Mouse (Mus musculus): ENCODE measurements around the gene Pde4d. TPM values are rescaled to one million over a fixed set of nuclear protein-coding genes. Genes with fewer than 3 reads are reported as not detected.

Gene Pde4d
- polyA plus RNA-seq, 1 experiment, result not detected

DNA sequence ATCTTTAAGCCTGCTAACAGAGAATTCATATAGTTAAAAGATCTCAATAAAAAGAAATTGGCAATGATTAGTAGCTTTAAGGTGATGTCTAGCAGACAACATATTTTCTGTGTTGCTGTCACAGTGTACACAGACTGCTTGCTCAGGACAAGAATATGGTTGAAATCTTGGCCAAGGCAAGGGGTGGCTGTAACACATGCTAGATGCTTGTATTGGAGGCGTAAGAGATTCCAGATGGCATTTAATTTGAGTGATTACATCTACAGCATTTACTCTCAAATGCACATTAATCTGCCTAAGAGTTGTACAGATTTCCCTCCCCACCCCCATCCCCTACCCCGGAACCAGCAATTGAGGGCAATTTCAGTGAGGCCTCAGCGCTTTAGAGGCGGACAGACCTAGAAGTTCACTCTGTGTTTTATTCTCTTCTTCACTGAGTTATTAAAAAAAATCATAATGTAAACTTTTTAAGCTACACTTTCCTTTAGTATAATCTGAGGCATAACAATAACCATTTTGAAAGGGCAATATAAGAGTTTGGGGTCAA is 1456.7 kb downstream of the Pde4d start:
- WGBS, result 55% methylated on average over 4 of the region's 4 CpGs
- no peak overlapping the region for H3K27ac ChIP-seq (ENCODE audit: insufficient read depth, low read depth, low read length)
- no peak overlapping the region for H3K4me3 ChIP-seq (ENCODE audit: insufficient read depth, low read depth, low read length)
- TF ChIP-seq POLR2A (IDR thresholded peaks at IDR 0.05; ENCODE audit: insufficient read depth, low read depth, low read length), result no peak
- no peak for TF ChIP-seq CTCF (IDR thresholded peaks at IDR 0.05; ENCODE audit: insufficient read depth, low read depth, low read length)
- H3K4me1 ChIP-seq (ENCODE audit: control insufficient read depth, insufficient read depth, low read length), result peaks cover 10% of the 10 kb centered on the region; the same call in 1 of the 2 replicates

DNA sequence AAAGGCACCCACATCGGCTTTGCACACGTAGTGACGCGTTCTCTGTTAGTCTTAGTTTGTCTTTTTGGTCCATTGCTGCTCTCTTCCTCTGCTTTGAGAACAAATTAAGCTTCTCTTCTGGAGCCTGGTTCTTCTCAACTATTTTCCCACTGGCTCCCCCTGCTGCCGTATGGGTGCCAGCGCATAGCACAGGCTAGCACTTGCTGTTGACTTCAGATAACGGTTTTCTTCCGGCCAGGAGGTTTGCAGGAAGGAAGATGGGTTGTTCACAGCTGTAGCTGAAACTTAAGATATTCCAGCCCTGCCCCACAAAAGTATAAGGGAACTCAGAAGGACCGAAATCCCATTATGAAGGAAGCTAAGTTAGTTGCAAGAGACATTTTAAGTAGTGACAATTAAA is 1457.9 kb downstream of the Pde4d start:
- peaks cover 10% of the 10 kb centered on the region; the same call in 1 of the 2 replicates for H3K4me1 ChIP-seq (ENCODE audit: control insufficient read depth, insufficient read depth, low read length)
- H3K4me3 ChIP-seq (ENCODE audit: insufficient read depth, low read depth, low read length), result no peak overlapping the region
- H3K27ac ChIP-seq (ENCODE audit: insufficient read depth, low read depth, low read length), result no peak overlapping the region
- peak; percentile 52 for TF ChIP-seq CTCF (IDR thresholded peaks at IDR 0.05; ENCODE audit: insufficient read depth, low read depth, low read length)
- no peak for TF ChIP-seq POLR2A (IDR thresholded peaks at IDR 0.05; ENCODE audit: insufficient read depth, low read depth, low read length)
- WGBS, result 19% methylated on average over 9 of the region's 9 CpGs

DNA sequence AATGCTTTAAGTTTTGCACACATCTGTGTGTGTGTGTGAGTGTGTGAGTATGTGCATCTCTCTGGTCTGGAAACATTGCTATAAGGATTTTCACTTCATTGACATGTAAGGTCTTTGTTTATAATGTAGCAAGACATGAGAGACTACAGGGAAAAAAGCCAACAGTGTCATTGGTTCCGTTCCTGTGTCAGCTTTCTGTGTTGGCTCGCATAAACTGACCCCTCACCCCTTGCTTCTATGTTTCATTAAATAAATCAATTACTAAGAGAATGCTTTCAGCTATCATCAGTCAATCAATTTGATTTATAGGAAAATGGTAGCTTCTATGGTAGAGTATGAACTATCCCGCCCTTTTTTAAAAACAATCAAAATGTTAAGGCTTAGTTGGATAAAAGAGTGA is 1458.6 kb downstream of the Pde4d start:
- 85% methylated on average over 3 of the region's 3 CpGs for WGBS
- Histone ChIP-seq H3K4me3 (ENCODE audit: insufficient read depth, low read depth, low read length) (no peak overlapping the region), H3K27ac (ENCODE audit: insufficient read depth, low read depth, low read length) (no peak overlapping the region), H3K4me1 (ENCODE audit: control insufficient read depth, insufficient read depth, low read length) (peaks cover 8% of the 10 kb centered on the region; the same call in 1 of the 2 replicates)
- no peak for TF ChIP-seq POLR2A (IDR thresholded peaks at IDR 0.05; ENCODE audit: insufficient read depth, low read depth, low read length)
- TF ChIP-seq CTCF (IDR thresholded peaks at IDR 0.05; ENCODE audit: insufficient read depth, low read depth, low read length), result no peak

DNA sequence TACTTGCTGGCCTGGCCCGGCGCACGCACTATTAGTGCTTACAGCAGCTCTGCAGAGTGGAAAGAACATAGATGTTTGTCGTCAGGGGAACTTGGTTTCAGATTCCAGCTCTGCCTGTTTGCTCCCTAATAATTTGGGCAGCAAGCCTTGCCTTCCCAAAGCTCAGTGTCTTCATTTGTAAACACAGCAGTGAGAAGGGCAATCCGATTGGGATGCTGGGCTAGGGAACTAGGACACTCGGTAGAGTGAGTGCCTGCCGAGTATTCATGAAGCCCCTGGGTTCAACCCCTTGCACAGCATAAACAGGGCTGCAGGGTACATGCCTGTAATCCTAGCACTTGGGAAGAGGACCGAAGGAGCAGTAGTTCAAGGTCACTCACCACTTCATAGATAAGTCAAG is 1459.4 kb downstream of the Pde4d start:
- no peak for TF ChIP-seq CTCF (IDR thresholded peaks at IDR 0.05; ENCODE audit: insufficient read depth, low read depth, low read length)
- TF ChIP-seq POLR2A (IDR thresholded peaks at IDR 0.05; ENCODE audit: insufficient read depth, low read depth, low read length), result no peak
- WGBS, result 76% methylated on average over 8 of the region's 8 CpGs
- no peak overlapping the region for H3K27ac ChIP-seq (ENCODE audit: insufficient read depth, low read depth, low read length)
- H3K4me1 ChIP-seq (ENCODE audit: control insufficient read depth, insufficient read depth, low read length), result peaks cover 6% of the 10 kb centered on the region; the same call in 1 of the 2 replicates
- H3K4me3 ChIP-seq (ENCODE audit: insufficient read depth, low read depth, low read length), result no peak overlapping the region

DNA sequence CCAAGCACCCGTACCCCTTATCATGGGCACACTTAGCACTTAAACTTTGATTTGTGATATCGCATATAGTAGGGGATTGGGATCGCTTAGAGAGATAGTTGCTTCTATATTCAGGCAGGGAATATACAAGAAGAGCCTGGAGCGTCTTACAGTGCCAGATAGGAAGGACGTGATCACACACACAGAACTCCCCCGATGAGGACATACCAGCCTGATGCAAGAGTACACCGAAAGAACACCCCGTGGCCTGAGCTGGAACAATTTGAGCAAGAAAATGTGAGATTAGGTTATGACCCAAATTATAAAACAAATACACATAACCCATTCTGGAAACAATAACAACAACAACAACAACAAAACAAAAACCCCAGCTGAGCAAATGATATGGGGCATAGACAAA is 1461.2 kb downstream of the Pde4d start:
- Histone ChIP-seq H3K27ac (ENCODE audit: insufficient read depth, low read depth, low read length) (no peak overlapping the region), H3K4me3 (ENCODE audit: insufficient read depth, low read depth, low read length) (no peak overlapping the region), H3K4me1 (ENCODE audit: control insufficient read depth, insufficient read depth, low read length) (peaks cover 12% of the 10 kb centered on the region)
- no peak for TF ChIP-seq CTCF (IDR thresholded peaks at IDR 0.05; ENCODE audit: insufficient read depth, low read depth, low read length)
- TF ChIP-seq POLR2A (IDR thresholded peaks at IDR 0.05; ENCODE audit: insufficient read depth, low read depth, low read length), result no peak
- WGBS, result 93% methylated on average over 8 of the region's 8 CpGs

DNA sequence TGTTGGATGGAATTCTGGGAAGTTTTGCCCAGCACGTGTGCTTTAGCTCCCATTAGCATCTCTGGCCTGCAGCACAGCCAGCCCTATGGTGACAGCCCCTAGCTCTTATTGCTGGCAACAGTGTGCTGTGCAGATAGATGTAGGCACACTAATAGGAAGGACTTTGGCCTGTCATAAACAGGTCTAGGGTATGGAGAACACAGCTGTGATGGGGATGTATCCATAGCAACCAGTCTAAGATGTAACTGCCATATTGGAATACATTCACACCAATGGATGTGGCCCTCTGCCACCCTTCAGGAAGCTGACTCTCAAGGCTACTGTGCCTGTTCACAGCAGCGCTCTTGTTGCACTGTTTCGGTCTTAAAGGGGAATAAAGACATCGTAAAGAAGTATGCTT is 1462.9 kb downstream of the Pde4d start:
- Histone ChIP-seq H3K27ac (ENCODE audit: insufficient read depth, low read depth, low read length) (no peak overlapping the region), H3K4me1 (ENCODE audit: control insufficient read depth, insufficient read depth, low read length) (peaks cover 12% of the 10 kb centered on the region)
- WGBS, result 79% methylated on average over 4 of the region's 4 CpGs

DNA sequence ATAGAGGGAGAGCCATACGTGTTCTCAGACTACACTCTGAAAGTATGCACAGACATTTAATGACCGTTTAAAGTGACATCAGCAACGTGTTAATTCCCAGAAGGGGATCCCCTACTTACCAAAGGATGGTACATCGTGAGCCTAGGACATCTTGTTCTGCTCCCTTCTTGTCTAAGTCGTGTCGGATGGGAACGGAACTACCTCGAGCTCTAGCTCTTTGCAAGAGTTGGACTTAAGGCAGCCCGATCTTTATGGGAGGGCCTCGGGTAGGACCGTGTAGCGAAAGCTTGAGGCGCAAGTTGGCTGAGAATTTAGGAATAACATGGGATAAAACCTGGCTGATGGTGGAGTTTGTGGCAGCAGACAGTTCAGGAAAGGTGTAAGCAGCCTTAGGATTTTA is 1464.5 kb downstream of the Pde4d start:
- Histone ChIP-seq H3K27ac (ENCODE audit: insufficient read depth, low read depth, low read length) (no peak overlapping the region), H3K4me1 (ENCODE audit: control insufficient read depth, insufficient read depth, low read length) (peaks cover 8% of the 10 kb centered on the region), H3K4me3 (ENCODE audit: insufficient read depth, low read depth, low read length) (no peak overlapping the region)
- TF ChIP-seq CTCF (IDR thresholded peaks at IDR 0.05; ENCODE audit: insufficient read depth, low read depth, low read length), result no peak
- no peak for TF ChIP-seq POLR2A (IDR thresholded peaks at IDR 0.05; ENCODE audit: insufficient read depth, low read depth, low read length)
- WGBS, result 97% methylated on average over 13 of the region's 13 CpGs

More for the DNA sequence above, 1462.9 kb downstream of the Pde4d start:
- TF ChIP-seq CTCF (IDR thresholded peaks at IDR 0.05; ENCODE audit: insufficient read depth, low read depth, low read length) (no peak), POLR2A (IDR thresholded peaks at IDR 0.05; ENCODE audit: insufficient read depth, low read depth, low read length) (no peak)
- H3K4me3 ChIP-seq (ENCODE audit: insufficient read depth, low read depth, low read length), result no peak overlapping the region

DNA sequence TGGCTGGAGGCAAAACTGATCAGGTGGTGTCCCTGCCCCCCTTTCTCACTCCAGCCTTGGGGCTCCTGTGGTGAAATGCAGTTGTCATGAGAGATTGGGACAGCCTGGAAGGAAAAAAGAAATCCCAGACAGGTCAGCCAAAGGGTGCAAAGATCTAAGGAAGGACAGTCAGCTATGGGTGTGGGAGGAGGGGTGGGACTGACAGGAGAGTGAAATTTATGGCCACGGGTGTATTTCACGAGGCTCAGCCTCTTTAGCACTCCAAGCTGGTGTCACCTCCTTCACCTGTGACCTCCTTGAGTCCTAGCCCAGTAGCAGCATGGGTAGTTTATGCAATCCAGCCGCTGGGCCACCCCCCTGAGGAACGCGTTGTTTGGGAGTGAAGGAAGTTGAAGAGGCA is 1465.1 kb downstream of the Pde4d start:
- no peak overlapping the region for H3K27ac ChIP-seq (ENCODE audit: insufficient read depth, low read depth, low read length)
- WGBS, result 84% methylated on average over 5 of the region's 5 CpGs
- TF ChIP-seq POLR2A (IDR thresholded peaks at IDR 0.05; ENCODE audit: insufficient read depth, low read depth, low read length) (no peak), CTCF (IDR thresholded peaks at IDR 0.05; ENCODE audit: insufficient read depth, low read depth, low read length) (no peak)
- peaks cover 8% of the 10 kb centered on the region for H3K4me1 ChIP-seq (ENCODE audit: control insufficient read depth, insufficient read depth, low read length)
- H3K4me3 ChIP-seq (ENCODE audit: insufficient read depth, low read depth, low read length), result no peak overlapping the region

DNA sequence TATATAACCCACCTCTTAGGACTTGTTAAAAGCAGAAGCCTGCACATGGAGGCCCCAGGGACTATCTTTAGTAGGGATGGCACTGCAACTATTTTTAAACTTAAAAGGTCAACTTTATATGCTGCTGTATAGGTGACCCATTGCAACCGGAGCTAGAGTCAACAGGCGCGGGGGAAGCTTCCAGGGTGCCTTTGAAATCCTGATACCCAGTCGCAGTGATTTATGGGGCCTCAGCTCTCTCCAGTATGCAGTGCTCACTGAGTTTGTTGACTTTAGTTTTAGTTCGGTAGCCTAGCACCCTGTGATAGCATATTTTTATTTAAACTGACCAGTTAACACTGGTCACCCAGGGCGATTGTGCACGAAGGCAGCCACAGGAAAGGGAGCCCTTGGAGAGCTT is 1465.8 kb downstream of the Pde4d start:
- TF ChIP-seq CTCF (IDR thresholded peaks at IDR 0.05; ENCODE audit: insufficient read depth, low read depth, low read length), result no peak
- no peak for TF ChIP-seq POLR2A (IDR thresholded peaks at IDR 0.05; ENCODE audit: insufficient read depth, low read depth, low read length)
- no peak overlapping the region for H3K4me3 ChIP-seq (ENCODE audit: insufficient read depth, low read depth, low read length)
- WGBS, result 80% methylated on average over 7 of the region's 7 CpGs
- H3K4me1 ChIP-seq (ENCODE audit: control insufficient read depth, insufficient read depth, low read length), result peaks cover 8% of the 10 kb centered on the region
- H3K27ac ChIP-seq (ENCODE audit: insufficient read depth, low read depth, low read length), result no peak overlapping the region

DNA sequence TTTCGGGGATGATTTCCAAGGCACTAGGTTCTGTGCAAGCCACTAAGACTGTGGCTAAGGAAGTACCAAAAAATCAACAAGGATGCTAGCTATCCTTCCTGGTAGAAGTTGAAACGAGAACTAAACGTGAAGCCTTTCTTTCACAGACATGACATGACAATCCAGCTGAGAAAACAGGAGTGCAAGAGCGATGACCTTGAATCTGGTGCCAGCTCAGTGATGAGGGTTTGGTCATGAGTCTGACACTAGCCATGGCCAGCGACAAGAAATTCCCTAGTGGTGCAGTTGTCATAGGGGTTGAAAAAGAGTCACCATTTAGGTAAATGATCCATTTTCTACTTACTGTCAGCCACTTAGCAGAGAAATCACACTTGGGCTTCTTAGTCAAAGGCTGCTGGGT is 1466.2 kb downstream of the Pde4d start:
- TF ChIP-seq CTCF (IDR thresholded peaks at IDR 0.05; ENCODE audit: insufficient read depth, low read depth, low read length) (no peak), POLR2A (IDR thresholded peaks at IDR 0.05; ENCODE audit: insufficient read depth, low read depth, low read length) (no peak)
- Histone ChIP-seq H3K27ac (ENCODE audit: insufficient read depth, low read depth, low read length) (no peak overlapping the region), H3K4me3 (ENCODE audit: insufficient read depth, low read depth, low read length) (no peak overlapping the region), H3K4me1 (ENCODE audit: control insufficient read depth, insufficient read depth, low read length) (peaks cover 8% of the 10 kb centered on the region)
- 84% methylated on average over 5 of the region's 5 CpGs for whole genome bisulfite sequencing
